Mouse (Mus musculus): Measurements from ENCODE around the gene Nudt22. TPM values are rescaled to one million over a fixed set of nuclear protein-coding genes. Genes with fewer than 3 reads are reported as not detected.
A peak's percentile ranks its signal among the peaks of the same experiment; 100 is the strongest.

Gene Nudt22
- total and polyA plus RNA-seq, 3 experiments: 25.5 to 44.5 (median 33.6) TPM

DNA sequence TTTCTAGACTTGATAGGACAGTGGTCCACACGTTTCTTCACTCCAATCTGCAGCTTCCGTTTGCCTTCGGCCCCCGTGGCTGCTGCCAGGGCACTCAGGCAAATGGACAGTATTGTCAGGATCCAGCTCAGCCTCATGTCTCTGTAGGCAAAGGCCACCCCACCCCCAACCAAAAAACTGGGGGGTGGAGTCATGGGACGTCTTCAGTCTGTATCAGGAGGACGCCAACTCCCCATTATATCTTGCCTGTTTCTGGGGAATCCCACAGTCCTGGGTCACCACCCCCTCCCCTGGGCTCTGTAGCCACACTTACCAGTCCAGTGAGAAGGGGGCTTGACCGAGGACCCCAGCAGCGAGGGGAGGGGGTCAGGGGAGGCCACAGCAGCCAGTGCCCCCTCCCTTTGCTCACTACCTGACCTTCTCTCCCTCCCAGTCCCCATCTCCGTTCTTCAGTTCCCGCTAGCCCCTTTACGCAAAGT, 16.9 kb downstream of the Nudt22 start:
- no peak for TF ChIP-seq EP300 (IDR thresholded peaks at IDR 0.05; ENCODE audit: insufficient read depth, low read depth, low read length)
- no peak for TF ChIP-seq POLR2A (IDR thresholded peaks at IDR 0.05; ENCODE audit: insufficient read depth, low read depth, low read length)
- no peak for TF ChIP-seq CTCF (IDR thresholded peaks at IDR 0.05)
- Histone ChIP-seq H3K4me1 (ENCODE audit: control insufficient read depth, insufficient read depth, low read length) (peaks cover 3% of the 10 kb centered on the region; the same call in 1 of the 2 replicates), H3K27ac (peak overlapping the region; percentile 97), H3K79me2 (replicated peaks; ENCODE audit: control insufficient read depth, insufficient read depth, low read length) (no peaks in the 10 kb centered on the region), H3K27me3 (ENCODE audit: control insufficient read depth, insufficient read depth, low read length) (no peaks in the 10 kb centered on the region), H3K36me3 (ENCODE audit: control insufficient read depth, insufficient read depth, low read length) (no peaks in the 10 kb centered on the region), H3K4me3 (peak overlapping the region; percentile 95), H3K9ac (ENCODE audit: low read depth, low read length) (peak overlapping the region; percentile 58)
- WGBS: 12% methylated on average over 11 of the region's 11 CpGs
- intact Hi-C loops (cut with DNase I): loop anchor here (2.0 to 5.0 kb wide), 2 partner anchors 37 to 60 kb away; partner anchors contain the start of genes Bad, Gpr137 and Stip1
- DNase-seq: peak; percentile 46 to 49

- Histone ChIP-seq H3K27ac (no peak overlapping the region; the same call in 1 of the 2 replicates), H3K4me3 (peak overlapping the region; percentile 95; the same call in 1 of the 2 replicates), H3K36me3 (ENCODE audit: control insufficient read depth, insufficient read depth, low read length) (no peaks in the 10 kb centered on the region), H3K4me1 (ENCODE audit: control insufficient read depth, insufficient read depth, low read length) (peaks cover 3% of the 10 kb centered on the region; the same call in 1 of the 2 replicates), H3K27me3 (ENCODE audit: control insufficient read depth, insufficient read depth, low read length) (no peaks in the 10 kb centered on the region), H3K9ac (ENCODE audit: low read depth, low read length) (no peak overlapping the region), H3K79me2 (replicated peaks; ENCODE audit: control insufficient read depth, insufficient read depth, low read length) (no peaks in the 10 kb centered on the region)
- 43% methylated on average over 3 of the region's 3 CpGs for WGBS
- TF ChIP-seq POLR2A (IDR thresholded peaks at IDR 0.05; ENCODE audit: insufficient read depth, low read depth, low read length): no peak
- TF ChIP-seq EP300 (IDR thresholded peaks at IDR 0.05; ENCODE audit: insufficient read depth, low read depth, low read length): no peak
- no peak for TF ChIP-seq CTCF (IDR thresholded peaks at IDR 0.05)
- intact Hi-C loops (cut with DNase I): loop anchor here (2.0 to 5.0 kb wide), 2 partner anchors 36 to 60 kb away; partner anchors contain the start of genes Bad, Gpr137 and Stip1
- DNase-seq: no peak
These were observed 17.3 kb downstream of the Nudt22 start for GRCm38 (mm10) chr19:6978639-6978974.

GRCm38 (mm10) chr19:6977759-6978638, 17.9 kb downstream of the Nudt22 start:
- no peak overlapping the region for H3K9ac ChIP-seq (ENCODE audit: low read depth, low read length)
- H3K4me3 ChIP-seq: no peak overlapping the region
- no peak for TF ChIP-seq EP300 (IDR thresholded peaks at IDR 0.05; ENCODE audit: insufficient read depth, low read depth, low read length)
- no peak overlapping the region; the same call in 1 of the 2 replicates for H3K27ac ChIP-seq
- H3K27me3 ChIP-seq (ENCODE audit: control insufficient read depth, insufficient read depth, low read length): no peaks in the 10 kb centered on the region
- intact Hi-C loops (cut with DNase I): loop anchor here (2.0 to 5.0 kb wide), 2 partner anchors 36 to 61 kb away; partner anchors contain the start of genes Bad, Gpr137 and Stip1
- peaks cover 3% of the 10 kb centered on the region; the same call in 1 of the 2 replicates for H3K4me1 ChIP-seq (ENCODE audit: control insufficient read depth, insufficient read depth, low read length)
- no peaks in the 10 kb centered on the region for H3K36me3 ChIP-seq (ENCODE audit: control insufficient read depth, insufficient read depth, low read length)
- DNase-seq: no peak
- 80% methylated on average over 13 of the region's 13 CpGs for WGBS
- no peaks in the 10 kb centered on the region for H3K79me2 ChIP-seq (replicated peaks; ENCODE audit: control insufficient read depth, insufficient read depth, low read length)

DNA sequence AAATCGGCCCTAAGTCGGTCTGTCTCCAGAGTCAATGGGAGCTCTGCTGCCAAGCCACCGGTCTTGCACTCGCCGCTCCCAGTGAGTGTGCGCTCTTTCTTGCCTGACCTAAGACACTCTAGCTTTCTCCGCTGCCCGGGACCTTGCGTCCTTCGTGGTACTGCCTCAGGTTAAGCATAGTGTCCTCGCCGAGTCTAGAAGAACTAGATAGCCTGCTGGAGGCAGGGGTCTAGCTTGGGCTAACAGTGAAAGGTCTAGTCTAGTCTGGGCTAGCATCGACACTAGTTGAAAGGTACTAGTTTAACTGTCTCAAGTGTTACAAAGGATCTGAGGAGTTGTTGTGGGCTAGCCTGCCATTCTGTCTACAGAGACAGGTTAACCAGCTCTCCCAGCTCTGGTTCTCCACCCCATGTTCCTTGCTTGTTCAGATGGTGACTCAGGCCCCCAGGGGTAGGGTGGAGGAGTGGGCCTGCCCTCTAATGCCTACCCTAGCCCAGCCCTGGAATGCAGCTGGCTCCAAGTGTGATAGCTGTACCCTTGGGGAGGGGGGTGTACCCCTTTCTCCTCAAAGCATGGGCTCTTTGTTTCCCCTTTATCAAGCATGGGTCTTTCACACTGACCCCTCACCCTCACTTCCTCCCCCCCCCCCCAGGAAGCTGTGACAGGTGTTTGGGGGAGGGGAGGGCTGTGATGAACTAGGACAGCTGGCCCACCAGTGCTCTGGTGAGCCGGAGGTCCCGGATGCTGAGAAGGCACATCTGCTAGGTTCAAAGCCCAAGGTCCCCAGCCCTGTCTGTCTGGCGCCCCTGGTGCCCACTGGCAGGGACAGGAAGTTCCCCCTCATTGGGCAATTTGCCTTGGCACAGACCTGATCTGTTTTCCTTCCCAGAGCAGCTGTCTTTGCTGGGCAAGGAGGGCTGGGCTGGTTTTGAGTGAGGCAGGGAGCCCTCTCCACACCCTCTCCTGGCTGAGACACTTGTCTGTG, 20.1 kb downstream of the Nudt22 start, which contains the start of gene Plcb3:
Gene Plcb3, minus strand, starts transcription at position 934 of the 985 bp plus-strand sequence.
- 1% methylated on average over 16 of the region's 16 CpGs for WGBS
- intact Hi-C loops (cut with DNase I): loop anchor here (5.0 kb wide), 1 partner anchor 34 kb away; the partner anchor contains the start of genes Bad and Gpr137
- Histone ChIP-seq H3K79me2 (replicated peaks; ENCODE audit: control insufficient read depth, insufficient read depth, low read length) (no peaks in the 10 kb centered on the region), H3K4me1 (ENCODE audit: control insufficient read depth, insufficient read depth, low read length) (peaks cover 3% of the 10 kb centered on the region; the same call in 1 of the 2 replicates), H3K27me3 (ENCODE audit: control insufficient read depth, insufficient read depth, low read length) (no peaks in the 10 kb centered on the region), H3K4me3 (peak within 1 kb of the TSS; percentile 49), H3K36me3 (ENCODE audit: control insufficient read depth, insufficient read depth, low read length) (no peaks in the 10 kb centered on the region), H3K9ac (ENCODE audit: low read depth, low read length) (peak within 1 kb of the TSS; percentile 69), H3K27ac (peak within 1 kb of the TSS; percentile 76)
- DNase-seq: peak; percentile 62 to 77
- TF ChIP-seq CTCF (IDR thresholded peaks at IDR 0.05): peak; percentile 24
- TF ChIP-seq POLR2A (IDR thresholded peaks at IDR 0.05; ENCODE audit: insufficient read depth, low read depth, low read length): peak; percentile 10; the same call in 1 of the 2 replicates
- TF ChIP-seq EP300 (IDR thresholded peaks at IDR 0.05; ENCODE audit: insufficient read depth, low read depth, low read length): no peak
